Mouse (Mus musculus) induced T-regulatory cell, adult 2 months (primary cell): Measurements from ENCODE around the gene Rad51b.
A peak's percentile ranks its signal among the peaks of the same experiment; 100 is the strongest.

Experiments used
- DNase-seq: peaks from one replicate; pipeline ENCODE4 v3.0.0-alpha.2; 2012; ENCODE audit warnings: low read depth

Rad51b gene

DNA sequence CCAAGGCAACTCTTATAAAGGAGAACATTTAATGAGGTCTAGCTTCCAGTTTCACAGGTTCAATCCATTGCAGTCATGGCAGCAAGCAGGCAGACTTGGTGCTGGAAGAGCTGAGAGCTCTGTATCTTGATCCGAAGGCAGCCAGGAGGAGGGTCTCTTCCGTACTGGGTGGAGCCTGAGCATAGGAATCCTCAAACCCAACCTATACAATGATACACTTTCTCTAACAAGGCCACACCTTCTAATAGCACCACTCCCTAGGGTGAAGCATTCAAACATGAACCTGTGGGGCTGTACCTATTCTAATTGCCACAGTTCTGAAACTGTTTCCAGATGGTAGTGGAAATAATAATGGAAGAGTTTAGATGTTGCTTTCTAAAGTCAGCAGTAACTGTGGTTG lies 33.5 kb downstream of the Rad51b start:
- DNase-seq = no peak

DNA sequence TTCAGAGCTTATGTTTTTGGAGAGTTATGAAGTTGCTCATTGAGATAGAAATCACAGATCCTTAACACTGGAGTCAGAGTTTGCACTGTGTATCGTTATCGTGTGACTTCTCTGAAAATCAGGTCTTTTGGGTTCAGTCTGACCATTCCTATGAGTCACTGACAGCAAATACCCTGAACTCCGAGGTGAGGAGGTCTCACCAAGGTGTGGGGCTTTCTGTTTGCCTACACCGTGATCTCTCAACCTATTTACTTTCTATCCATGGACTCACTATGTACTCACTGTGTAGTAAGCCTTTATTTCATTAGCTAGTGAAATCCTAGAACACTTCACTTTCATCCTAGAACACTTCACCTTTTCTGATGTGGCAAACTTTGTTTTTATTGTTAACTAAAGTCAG lies 34.6 kb downstream of the Rad51b start:
- DNase-seq = no peak

DNA sequence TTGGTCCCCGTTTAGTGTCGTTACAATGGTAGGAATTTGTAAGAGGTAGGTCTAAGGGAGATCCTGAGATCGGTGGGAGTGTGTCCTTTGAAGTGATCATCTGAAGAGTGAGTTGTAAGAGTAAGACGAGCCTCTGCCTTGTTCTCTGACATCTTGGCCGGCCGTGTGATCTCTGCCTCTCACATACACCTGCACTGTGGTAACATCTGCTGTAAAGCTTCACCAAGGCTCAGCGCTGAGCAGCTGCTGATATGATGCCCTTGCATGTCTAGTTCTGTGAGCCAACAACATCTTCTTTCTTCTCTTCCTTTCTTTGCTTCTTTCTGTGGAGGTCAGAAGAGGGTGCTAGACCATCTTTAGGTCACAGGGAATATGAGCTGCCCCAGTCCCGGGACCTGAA lies 41.7 kb downstream of the Rad51b start:
- no peak for DNase-seq

DNA sequence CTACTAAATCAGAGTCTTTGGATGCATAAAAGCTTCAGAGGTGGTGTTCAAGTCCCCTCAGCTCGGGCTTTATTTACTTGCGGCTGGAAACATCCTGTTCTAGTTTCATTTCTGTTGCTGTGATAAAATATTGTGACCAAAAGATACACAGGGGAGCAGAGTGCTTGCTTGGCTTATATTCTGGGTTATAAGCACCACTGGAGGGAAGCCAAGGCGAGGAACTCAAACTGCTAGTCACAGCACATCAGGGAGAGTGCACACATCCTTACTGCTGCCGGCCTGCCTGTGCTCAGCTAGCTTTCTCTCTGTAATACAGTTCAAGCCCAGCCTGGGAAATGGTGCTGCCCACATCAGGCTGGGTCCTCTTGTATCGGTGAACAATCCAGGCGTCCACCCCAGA lies 43.4 kb downstream of the Rad51b start:
- no peak for DNase-seq

DNA sequence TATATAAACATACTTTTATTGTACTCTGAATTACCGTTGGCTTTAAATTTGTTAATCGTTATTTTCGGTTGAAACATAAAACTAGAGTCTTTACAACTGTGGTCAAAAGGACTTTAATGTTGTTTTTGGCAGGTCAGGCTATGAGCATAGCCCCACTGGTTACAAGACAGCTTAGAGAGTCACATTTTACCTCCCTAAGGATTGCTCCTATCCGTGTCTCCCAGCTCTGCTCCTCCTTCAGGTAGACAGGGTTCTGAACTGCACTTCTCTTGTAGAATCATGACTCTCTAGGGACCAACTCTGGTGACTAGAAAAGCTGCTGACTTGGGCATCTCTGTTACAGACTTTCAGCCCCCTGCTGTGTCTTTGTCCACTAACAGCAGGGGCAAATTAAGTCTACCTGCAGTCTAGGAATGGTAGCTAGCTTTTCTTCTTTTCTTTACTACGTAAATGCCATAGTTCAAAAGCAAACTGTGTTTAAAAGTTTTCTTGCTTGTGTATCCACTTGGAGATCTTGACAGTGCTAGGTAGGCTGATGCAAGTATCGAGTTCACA lies 44.3 kb downstream of the Rad51b start:
- DNase-seq = no peak

DNA sequence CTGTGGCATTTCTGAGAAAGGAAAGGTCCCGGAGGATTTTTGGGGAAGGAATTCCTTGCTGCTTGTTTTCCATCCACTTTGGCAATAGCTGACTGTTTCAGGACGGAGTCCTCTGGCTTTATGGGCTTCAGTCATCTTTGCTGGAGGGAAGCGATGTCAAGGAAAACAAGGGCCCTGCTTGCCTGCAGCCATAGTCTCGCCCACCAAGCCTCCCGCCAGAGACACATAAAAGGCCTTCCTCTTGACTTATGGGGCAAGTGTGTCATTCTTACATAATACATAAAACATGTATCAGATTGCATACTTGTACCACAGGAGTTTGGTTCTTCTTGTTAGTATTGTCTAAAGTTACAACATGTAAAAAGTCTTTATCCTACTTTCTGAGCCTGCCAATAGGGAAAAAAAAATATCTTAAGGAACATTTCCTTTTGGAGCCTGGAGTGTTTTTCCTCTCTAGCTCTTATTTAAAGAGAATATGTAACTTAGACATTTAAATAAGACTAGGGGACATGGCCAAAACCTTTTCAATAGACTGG lies 49.2 kb downstream of the Rad51b start:
- DNase-seq = no peak

DNA sequence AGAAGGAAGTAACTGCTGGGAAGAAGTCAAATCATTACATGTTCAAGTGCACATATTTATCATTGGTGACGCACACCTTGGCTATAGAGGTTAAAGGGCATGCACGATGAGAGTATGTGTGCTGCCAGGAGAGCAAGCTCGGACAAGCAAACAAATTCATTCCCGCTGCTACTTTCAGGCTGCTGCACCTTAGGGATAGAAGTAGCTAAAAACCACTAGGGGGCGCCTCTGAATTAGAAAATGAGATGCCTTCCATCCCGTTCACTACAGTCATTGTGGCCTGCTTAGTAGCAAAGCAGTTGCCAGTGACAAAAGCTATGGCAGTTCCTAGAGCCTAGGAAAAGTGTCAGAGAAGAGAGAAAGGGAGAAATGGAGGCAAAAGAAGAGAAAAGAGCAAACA lies 50.6 kb downstream of the Rad51b start:
- DNase-seq = peak; percentile 78

DNA sequence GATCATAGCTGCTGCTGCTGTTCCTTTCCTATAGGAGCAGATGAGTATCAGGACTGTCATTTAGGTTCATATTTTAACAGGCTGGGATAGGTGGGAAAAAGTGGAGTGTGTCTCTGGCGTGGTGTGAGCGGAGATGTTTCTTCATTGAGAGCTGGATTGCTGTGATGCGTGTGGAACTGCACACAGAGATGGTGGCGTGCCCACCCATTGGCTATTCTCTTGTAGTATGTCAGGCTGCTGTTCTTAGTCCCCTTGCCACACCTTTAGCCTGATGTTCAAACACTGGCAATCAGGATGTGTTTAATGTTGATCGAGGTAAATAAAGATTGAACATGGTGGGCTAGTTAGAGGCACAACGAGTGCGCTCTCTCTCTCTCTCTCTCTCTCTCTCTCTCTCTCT lies 54.4 kb downstream of the Rad51b start:
- no peak for DNase-seq

DNA sequence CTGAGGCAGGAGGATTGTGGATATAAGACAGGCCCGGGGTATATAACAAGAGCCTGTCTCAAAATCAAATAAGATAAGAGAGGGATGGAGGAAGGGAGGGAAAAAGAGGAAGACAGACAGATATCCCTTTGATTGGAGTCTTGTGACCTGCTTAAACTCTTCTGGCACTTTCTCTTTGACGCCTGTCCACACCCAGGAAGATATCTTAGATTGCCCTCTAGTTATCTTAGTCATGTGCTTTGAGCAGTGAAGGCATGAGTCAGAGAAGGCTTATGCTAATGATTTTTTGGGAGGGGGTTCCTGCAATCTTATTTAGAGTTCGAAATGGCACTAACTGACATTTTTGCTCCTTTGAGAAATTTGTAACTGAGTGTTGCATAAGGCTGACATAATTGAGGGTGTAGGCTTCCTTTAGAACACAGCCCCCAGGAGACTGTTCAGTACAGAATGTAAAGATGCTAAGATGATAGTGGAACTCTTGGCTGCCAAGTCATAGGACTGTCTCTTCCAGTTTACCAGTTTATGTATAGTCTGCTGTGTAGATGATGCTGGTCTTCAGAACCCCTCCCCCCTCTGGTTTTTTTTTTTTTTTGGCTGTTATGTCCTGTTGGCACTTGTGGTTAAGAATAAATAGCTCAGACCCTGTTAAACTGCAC lies 55.1 kb downstream of the Rad51b start:
- peak; percentile 12 for DNase-seq

DNA sequence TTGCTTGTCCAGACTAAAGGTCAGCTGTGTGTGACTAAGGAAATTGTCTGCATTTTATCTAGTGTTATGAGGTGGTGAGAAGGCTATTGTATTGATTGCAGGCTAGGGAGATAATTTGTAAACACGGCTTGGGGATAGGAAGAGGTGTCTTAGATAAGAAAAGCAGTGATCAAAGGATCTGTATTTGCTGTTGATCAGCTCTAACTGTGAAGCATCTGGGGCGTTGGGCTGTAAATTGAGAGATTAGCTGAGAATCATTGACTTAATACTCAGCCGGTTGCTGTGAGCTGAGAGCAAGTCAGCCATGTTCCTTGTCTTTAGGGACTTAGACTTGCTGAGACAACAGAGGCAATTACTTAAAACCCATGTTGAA lies 55.6 kb downstream of the Rad51b start:
- no peak for DNase-seq

DNA sequence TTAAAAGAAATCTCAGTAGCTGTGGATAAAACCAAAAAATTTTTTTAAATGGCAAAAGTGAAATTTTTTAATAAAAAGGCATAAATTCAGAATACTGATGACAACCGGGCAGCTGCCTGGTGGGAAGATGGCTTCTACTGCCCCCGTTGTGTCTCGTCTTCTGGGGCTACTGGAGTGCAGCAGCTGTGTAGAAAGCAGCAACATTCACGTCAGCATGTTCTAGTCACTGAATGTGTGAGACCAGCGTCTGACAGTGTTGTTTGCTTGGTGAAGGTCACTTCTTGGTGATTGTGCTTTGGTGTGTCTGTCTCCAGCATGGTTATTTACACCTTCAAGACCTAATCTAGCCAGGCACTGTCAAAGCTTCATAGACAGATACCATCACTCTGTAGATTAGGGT lies 56.3 kb downstream of the Rad51b start:
- no peak for DNase-seq

DNA sequence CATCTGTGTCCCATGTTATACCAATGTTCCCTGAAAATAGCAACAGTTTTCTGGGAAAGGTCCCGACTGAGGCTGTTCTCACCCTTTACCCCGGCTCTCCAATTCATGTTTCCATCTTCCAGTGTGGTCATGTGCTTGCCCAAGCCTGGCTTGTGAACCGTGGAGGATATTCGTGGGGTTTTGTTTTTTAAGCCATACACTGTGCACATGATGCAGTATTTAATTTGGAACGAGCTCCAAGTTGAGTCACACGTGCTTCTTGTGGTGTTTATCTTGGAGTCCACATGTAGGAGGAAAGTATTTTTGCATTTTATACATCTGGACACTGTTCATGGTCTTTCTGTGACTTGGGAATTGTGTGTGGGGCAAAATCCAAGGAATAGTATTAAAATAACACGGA lies 57.5 kb downstream of the Rad51b start:
- DNase-seq = no peak

DNA sequence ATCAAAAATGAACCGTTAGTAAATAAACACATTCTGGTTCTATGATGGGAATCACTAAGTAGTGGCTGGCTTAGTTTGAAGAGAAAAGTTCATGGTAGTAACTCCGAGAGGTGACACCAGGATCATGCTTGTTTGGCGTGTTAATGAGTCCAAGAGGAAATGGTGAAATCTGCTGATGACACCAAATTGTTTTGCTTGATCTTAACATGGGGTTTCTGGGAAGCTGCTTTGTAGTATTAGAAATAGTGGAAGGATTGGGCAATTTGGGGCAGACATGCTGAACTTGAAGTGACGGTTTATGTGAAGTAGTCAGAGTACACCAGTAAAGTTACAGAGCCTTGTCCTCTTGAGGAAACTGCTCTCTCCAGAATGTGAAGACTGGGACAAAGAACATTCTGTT lies 59.1 kb downstream of the Rad51b start:
- no peak for DNase-seq

DNA sequence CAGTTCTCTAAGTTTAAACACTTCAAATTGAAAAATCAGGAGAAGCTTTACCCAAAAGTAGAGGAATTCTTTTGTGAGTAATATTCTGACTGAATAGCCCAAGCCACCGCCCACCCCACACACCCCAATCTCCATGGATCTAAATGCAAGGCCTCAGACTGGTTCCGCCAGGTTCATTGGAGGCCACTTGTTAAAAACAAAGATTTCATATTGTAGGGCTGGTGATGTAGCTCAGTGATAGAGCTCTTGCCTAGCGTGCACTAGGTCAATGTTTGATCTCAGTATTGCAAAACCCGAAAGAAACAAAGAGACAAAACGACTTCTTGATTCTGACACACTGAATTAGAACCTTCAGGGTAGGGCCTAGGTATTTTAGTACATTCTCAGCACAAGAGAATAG lies 60.5 kb downstream of the Rad51b start:
- DNase-seq = no peak

DNA sequence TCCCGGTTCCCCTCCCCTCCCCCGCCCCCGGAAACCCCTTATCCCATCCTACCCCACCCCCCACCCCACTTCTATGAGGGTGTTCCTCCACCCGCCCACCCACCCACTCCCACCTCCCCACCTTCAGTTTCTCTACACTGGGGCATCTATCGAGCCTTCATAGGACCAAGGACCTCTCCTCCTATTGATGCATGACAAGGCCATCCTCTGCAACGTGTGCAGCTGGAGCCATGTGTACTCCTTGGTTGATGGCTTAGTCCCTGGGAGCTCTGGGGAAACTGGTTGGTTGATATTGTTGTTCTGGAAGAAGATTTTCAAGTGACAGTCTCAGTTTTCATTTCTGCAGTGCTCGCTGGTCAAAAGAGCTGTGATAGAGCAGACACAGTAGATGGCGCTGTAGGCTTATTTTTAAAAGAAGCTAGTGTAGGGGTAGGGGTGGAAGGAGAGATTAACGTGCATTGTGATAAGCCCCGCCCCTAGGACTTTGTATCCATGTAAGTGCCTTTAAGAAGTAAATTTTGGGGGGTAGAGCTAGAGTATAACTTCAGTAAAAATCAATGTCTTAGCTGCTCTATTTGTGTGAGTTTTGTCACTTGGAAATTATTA lies 61.6 kb downstream of the Rad51b start:
- peak; percentile 87 for DNase-seq

DNA sequence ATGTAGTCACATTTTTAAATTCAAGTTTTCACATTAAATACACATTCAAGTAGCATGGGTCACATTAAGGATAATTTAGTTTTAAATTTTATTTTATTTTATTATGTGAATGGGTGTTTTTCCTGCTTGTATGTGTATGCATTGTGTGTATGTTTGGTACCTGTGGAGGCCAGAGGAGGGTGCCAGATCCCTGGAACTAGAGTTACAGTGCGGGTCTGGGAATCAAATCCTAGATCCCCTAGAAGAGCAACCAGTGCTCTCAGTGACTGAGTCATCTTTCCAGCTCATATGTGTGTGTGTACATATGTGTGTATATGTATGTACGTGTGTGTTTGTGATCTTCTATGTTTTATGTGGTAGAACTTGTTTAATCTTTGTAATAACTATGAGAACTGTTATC lies 62.3 kb downstream of the Rad51b start:
- peak; percentile 12 for DNase-seq

DNA sequence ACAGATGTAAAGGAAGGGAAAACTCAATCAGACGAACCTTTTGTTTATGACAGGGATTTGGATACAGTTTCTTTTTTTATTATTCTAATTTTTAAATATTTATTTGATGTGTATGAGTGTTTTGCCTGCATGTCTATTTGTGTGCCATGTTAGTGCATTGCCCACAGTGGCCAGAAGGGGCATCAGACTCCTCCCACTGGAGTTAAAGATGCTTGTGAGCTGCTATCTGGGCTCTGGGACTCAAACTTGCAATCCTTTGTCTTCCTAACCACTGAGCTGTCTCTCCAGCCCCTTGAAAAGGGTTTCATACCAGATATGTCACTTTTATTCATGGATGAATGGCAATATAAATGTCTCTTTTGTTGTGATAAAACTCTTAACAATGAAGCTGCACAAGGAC lies 65.1 kb downstream of the Rad51b start:
- DNase-seq = peak; percentile 66

DNA sequence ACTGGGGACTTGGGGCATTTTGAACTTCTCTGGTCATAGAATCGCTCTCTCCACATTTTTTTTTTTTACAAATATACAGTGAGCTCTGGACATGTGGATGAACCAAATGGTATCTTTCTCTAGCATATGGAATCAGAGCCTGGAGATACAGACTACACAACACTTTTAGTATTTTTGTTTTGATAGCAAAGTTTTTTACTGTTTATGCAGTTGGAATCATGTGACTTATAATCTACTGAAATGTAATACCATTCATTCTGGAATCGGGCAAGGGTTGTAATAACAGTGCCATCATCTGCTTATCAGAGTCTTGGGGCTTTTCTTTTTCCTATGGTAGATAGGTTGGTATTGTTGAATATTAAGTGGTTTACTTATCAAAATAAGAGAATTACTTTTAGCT lies 67.2 kb downstream of the Rad51b start:
- DNase-seq = no peak

DNA sequence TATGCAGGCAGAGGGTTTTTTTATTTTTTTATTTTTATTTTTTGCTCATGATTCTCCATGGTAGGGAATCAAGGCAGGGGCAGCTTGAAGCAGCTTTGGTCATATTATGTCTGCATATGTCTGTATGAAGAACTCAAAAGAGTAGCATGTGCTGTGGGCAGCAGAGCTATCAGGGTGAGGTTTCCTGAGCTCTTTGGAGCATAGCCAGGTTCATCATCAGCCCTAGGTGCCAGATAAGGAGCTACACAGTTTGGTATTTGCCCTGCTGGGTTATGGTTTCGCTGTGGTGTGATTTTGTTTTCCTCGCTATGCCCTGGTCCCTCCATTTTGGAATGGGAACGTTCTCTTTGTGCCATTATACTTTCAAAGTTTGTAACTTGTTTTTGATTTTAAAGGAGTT lies 71.7 kb downstream of the Rad51b start:
- no peak for DNase-seq

DNA sequence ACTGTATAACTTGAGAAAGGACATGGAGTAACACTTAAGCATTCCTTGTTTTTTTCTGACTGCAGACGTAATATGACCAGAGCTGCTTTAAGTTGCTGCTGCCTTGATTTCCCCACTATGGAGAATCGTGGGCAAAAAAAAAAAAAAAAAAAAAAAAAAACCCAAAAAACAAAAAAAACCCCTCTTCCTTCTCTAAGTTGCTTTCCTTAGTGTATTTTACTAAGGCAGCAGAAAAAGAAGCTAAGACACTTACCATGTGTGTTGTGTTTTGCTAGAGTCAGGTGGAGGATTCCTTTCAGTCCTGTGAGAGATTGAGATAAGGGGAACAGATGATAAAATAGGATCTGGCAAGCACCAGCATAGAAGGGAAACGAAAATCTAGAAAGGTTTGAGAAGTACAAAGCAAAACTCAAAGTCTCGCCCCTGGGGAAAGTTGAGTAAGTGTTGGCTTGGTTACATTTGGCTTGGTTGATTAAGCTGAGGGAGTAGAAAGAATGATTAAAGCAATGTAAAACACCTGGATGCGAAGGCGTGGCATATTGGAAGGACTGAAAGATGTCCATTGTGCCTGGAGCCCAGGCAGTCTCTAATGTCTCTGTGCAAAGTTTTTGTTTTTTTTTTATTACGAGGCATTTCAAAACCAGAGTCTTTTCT lies 72.6 kb downstream of the Rad51b start:
- DNase-seq = no peak

DNA sequence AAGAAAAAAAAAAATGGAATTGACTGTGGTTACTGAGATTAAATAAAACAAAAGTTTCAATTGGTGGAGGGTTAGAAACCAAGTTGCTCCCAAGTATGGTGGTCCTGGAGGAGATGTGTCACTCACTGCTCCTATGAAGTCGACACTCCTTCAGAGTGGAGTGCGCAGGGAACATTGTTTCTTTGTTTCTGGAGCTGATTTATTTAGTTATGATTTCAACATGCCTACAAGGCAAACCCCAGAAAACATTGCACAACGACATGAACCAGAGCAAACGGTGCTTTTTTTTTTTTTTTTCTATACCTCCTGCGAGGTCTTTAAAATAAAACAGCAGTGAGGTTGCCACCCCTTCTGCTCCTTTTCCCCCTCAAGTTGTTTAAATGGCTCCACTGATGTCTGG lies 75.6 kb downstream of the Rad51b start:
- no peak for DNase-seq

DNA sequence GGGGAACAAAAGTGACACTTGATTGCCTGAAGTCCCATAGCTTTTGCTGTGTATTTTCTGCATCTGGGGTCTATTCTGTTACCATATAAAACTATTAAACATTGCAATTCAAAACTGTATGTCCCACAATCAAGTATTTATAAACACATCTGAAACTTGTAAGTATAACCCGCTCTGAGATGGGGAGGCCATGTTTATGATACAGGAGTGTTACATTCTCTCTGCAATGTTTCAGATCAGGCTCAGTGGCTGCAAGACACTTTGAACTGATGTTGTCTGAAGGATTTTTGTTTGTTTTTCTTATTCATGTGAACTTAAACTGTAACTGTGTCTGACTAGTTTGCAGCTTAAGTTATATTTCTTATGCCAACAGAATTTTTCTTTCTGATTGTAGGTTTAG lies 80.3 kb downstream of the Rad51b start:
- no peak for DNase-seq

DNA sequence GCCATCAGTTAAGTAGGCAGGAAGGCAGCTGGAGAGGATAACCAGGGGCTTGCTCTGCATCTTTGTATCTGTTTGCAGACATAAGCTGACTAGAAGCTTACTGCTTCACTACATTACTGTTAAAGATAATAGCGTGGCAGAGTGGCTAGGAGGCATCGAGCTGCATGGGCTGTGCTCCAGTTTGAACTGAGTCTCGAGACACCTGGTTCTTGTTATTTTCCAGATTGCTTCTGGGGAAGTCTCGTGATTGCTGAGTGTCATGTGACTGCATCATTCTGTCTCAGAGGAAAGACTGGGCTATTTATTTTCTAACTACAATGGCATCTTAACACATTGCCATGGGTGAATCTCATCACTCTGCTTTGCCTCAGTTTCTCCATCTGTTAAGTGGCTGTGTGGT lies 80.8 kb downstream of the Rad51b start:
- no peak for DNase-seq
